Mouse (Mus musculus) liver, postnatal 0 days (tissue): ENCODE measurements around the gene Col4a2.

ENCODE experiments used
- CTCF ChIP-seq: sonication (generic); IDR thresholded peaks from 2 replicates; pipeline ENCODE4 v1.5.1; 2016; ENCODE audit warnings: antibody characterized with exemption, low read depth
- EP300 ChIP-seq: IDR thresholded peaks from 2 replicates; pipeline ENCODE4 v1.6.1; 2016; ENCODE audit warnings: antibody characterized with exemption, low read depth, mild to moderate bottlenecking

- TF ChIP-seq CTCF = no peak
- TF ChIP-seq EP300 = no peak
These were observed 2.8 kb downstream of the Col4a2 start for GRCm38 (mm10) chr8:11315179-11315943.
